Mouse (Mus musculus) megakaryocyte, embryonic 14.5 days (primary cell): ENCODE measurements around the gene Wnt4.

Experiments
- FLI1 ChIP-seq: IDR thresholded peaks from 2 replicates; pipeline ENCODE4 v1.6.1; 2012; ENCODE audit warnings: low read length, inconsistent platforms, mixed read lengths
- GATA1 ChIP-seq: IDR thresholded peaks from 3 replicates; pipeline ENCODE4 v1.6.1; 2012; ENCODE audit warnings: mixed read lengths, low read length, inconsistent platforms, borderline replicate concordance

DNA sequence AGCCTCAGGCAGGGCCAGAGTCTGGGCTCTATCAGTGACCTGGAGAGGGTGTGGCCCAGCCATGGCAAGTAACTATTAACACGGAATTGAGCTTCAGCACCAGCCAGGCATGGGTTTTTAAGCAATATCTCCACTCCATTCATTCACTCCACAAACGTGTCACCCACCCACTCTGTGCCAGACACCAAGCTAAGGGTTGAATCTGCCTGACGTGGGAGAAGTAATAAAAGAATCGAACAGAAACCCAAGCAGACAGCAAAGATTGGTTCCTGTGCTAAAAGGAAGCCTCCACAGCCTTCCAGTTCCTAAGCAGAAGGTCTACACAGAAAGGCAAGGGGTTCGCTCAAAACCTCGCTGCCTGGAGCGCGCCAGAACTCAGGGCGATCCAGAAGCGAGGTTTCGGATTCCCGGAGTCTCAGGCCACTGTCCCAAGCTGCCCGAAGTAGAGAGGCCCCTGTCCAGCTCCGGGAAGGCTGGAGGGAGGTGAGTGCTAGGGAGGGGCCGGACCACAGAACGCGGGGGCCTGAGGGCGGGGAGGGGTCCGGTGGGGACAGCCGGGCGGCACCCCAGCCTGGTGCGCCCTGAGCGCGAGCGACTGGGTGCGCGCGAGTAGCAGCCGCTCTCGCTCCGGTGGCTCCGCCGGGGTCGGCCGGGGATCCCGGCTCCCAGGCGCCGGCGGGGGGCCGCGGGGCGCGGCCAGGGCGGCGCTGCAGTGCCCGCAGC is 685 bp upstream of the Wnt4 start:
- TF ChIP-seq GATA1 (no peak), FLI1 (no peak)
